Mouse (Mus musculus): ENCODE measurements around the gene Tjp2. TPM values are rescaled to one million over a fixed set of nuclear protein-coding genes. Genes with fewer than 3 reads are reported as not detected.
"Not testable (repeated sequence)": the region's sequence is repeated elsewhere in the genome, so short reads cannot be mapped to it uniquely, and the experiment has no call there.

Gene Tjp2
- polyA plus RNA-seq, 1 experiment from 2014 or later = 30.8 TPM

- 36% methylated on average over 9 of the region's 9 CpGs for WGBS
- Histone ChIP-seq H3K27ac (replicated peaks) (no peak overlapping the region), H3K27me3 (ENCODE audit: low read depth, poor library complexity, severe bottlenecking) (no peaks in the 10 kb centered on the region), H3K36me3 (no peaks in the 10 kb centered on the region), H3K4me1 (peaks cover 14% of the 10 kb centered on the region), H3K4me3 (no peak overlapping the region), H3K9me3 (replicated peaks) (no peaks in the 10 kb centered on the region)
- no peak for DNase-seq (ENCODE audit: low spot score)
Measured at GRCm38 (mm10) chr19:24253657-24254260, 28.9 kb upstream of the Tjp2 start.

GRCm38 (mm10) chr19:24251869-24252268, 27.0 kb upstream of the Tjp2 start:
- H3K4me1 ChIP-seq = peaks cover 14% of the 10 kb centered on the region
- H3K27me3 ChIP-seq (ENCODE audit: low read depth, poor library complexity, severe bottlenecking) = no peaks in the 10 kb centered on the region
- H3K27ac ChIP-seq (replicated peaks) = no peak overlapping the region; the same call in 1 of the 2 replicates
- no peaks in the 10 kb centered on the region for H3K9me3 ChIP-seq (replicated peaks)
- no peaks in the 10 kb centered on the region for H3K36me3 ChIP-seq
- WGBS = 25% methylated on average over 6 of the region's 6 CpGs
- DNase-seq (ENCODE audit: low spot score) = no peak
- no peak overlapping the region for H3K4me3 ChIP-seq

GRCm38 (mm10) chr19:24243340-24243739, 18.5 kb upstream of the Tjp2 start:
- H3K27me3 ChIP-seq (ENCODE audit: low read depth, poor library complexity, severe bottlenecking) = no peaks in the 10 kb centered on the region
- 92% methylated on average over 6 of the region's 6 CpGs for whole genome bisulfite sequencing
- H3K36me3 ChIP-seq = no peaks in the 10 kb centered on the region
- H3K4me1 ChIP-seq = peaks cover 10% of the 10 kb centered on the region
- DNase-seq (ENCODE audit: low spot score) = no peak
- H3K4me3 ChIP-seq = no peak overlapping the region
- H3K9me3 ChIP-seq (replicated peaks) = no peaks in the 10 kb centered on the region
- no peak overlapping the region for H3K27ac ChIP-seq (replicated peaks)

- Histone ChIP-seq H3K4me1 (peaks cover 10% of the 10 kb centered on the region), H3K9me3 (replicated peaks) (no peaks in the 10 kb centered on the region), H3K4me3 (no peak overlapping the region), H3K36me3 (no peaks in the 10 kb centered on the region), H3K27me3 (ENCODE audit: low read depth, poor library complexity, severe bottlenecking) (no peaks in the 10 kb centered on the region), H3K27ac (replicated peaks) (no peak overlapping the region)
- no peak for DNase-seq (ENCODE audit: low spot score)
- WGBS = 45% methylated on average over 14 of the region's 14 CpGs
Measured at GRCm38 (mm10) chr19:24241799-24242546, 17.1 kb upstream of the Tjp2 start.

- peaks cover 10% of the 10 kb centered on the region for H3K4me1 ChIP-seq
- no peak for DNase-seq (ENCODE audit: low spot score)
- H3K27ac ChIP-seq (replicated peaks) = no peak overlapping the region
- H3K36me3 ChIP-seq = no peaks in the 10 kb centered on the region
- no peaks in the 10 kb centered on the region for H3K9me3 ChIP-seq (replicated peaks)
- 91% methylated on average over 8 of the region's 8 CpGs for WGBS
- H3K4me3 ChIP-seq = no peak overlapping the region
- H3K27me3 ChIP-seq (ENCODE audit: low read depth, poor library complexity, severe bottlenecking) = no peaks in the 10 kb centered on the region
Measured at GRCm38 (mm10) chr19:24241271-24241670, 16.4 kb upstream of the Tjp2 start.

- Histone ChIP-seq H3K9me3 (replicated peaks) (no peaks in the 10 kb centered on the region), H3K27me3 (ENCODE audit: low read depth, poor library complexity, severe bottlenecking) (no peaks in the 10 kb centered on the region), H3K36me3 (no peaks in the 10 kb centered on the region), H3K27ac (replicated peaks) (no peak overlapping the region), H3K4me1 (peaks cover 10% of the 10 kb centered on the region), H3K4me3 (no peak overlapping the region)
- WGBS = 81% methylated on average over 4 of the region's 4 CpGs
- DNase-seq (ENCODE audit: low spot score) = no peak
Measured at GRCm38 (mm10) chr19:24238011-24238410, 13.2 kb upstream of the Tjp2 start.

- not testable (repeated sequence) for DNase-seq (ENCODE audit: low spot score); H3K36me3 ChIP-seq; H3K4me1 ChIP-seq; H3K4me3 ChIP-seq; H3K9me3 ChIP-seq (replicated peaks); H3K27ac ChIP-seq (replicated peaks); H3K27me3 ChIP-seq (ENCODE audit: low read depth, poor library complexity, severe bottlenecking)
- WGBS = 89% methylated on average over 1 of the region's 1 CpGs
Measured at GRCm38 (mm10) chr19:24232356-24232755, 7.5 kb upstream of the Tjp2 start.

GRCm38 (mm10) chr19:24225305-24225696, 471 bp upstream of the Tjp2 start:
- WGBS = under 1% methylated on average over 17 of the region's 17 CpGs
- H3K4me1 ChIP-seq = peaks cover 31% of the 10 kb centered on the region
- peak overlapping the region; percentile 62 for H3K4me3 ChIP-seq
- peak overlapping the region; percentile 78; the same call in 1 of the 2 replicates for H3K27ac ChIP-seq (replicated peaks)
- no peaks in the 10 kb centered on the region for H3K9me3 ChIP-seq (replicated peaks)
- peak; percentile 45 for DNase-seq (ENCODE audit: low spot score)
- peaks cover 48% of the 10 kb centered on the region for H3K27me3 ChIP-seq (ENCODE audit: low read depth, poor library complexity, severe bottlenecking)
- H3K36me3 ChIP-seq = no peaks in the 10 kb centered on the region

GRCm38 (mm10) chr19:24223851-24224251, 979 bp downstream of the Tjp2 start:
- WGBS = 11% methylated on average over 11 of the region's 11 CpGs
- H3K4me1 ChIP-seq = peaks cover 43% of the 10 kb centered on the region

GRCm38 (mm10) chr19:24221455-24221854, 3.4 kb downstream of the Tjp2 start:
- H3K9me3 ChIP-seq (replicated peaks) = no peaks in the 10 kb centered on the region
- DNase-seq (ENCODE audit: low spot score) = no peak
- no peak overlapping the region for H3K4me3 ChIP-seq
- peaks cover 51% of the 10 kb centered on the region for H3K4me1 ChIP-seq
- H3K27me3 ChIP-seq (ENCODE audit: low read depth, poor library complexity, severe bottlenecking) = peaks cover 43% of the 10 kb centered on the region
- no peak overlapping the region for H3K27ac ChIP-seq (replicated peaks)
- 87% methylated on average over 4 of the region's 4 CpGs for WGBS
- no peaks in the 10 kb centered on the region for H3K36me3 ChIP-seq

More at GRCm38 (mm10) chr19:24223851-24224251, 979 bp downstream of the Tjp2 start:
- Histone ChIP-seq H3K27ac (replicated peaks) (no peak overlapping the region), H3K36me3 (no peaks in the 10 kb centered on the region), H3K27me3 (ENCODE audit: low read depth, poor library complexity, severe bottlenecking) (peaks cover 48% of the 10 kb centered on the region), H3K9me3 (replicated peaks) (no peaks in the 10 kb centered on the region), H3K4me3 (peak overlapping the region; percentile 62)
- no peak for DNase-seq (ENCODE audit: low spot score)

GRCm38 (mm10) chr19:24220795-24221445, 3.9 kb downstream of the Tjp2 start:
- Histone ChIP-seq H3K4me1 (peaks cover 52% of the 10 kb centered on the region), H3K9me3 (replicated peaks) (no peaks in the 10 kb centered on the region), H3K27me3 (ENCODE audit: low read depth, poor library complexity, severe bottlenecking) (peaks cover 37% of the 10 kb centered on the region), H3K4me3 (no peak overlapping the region), H3K36me3 (no peaks in the 10 kb centered on the region), H3K27ac (replicated peaks) (no peak overlapping the region)
- DNase-seq (ENCODE audit: low spot score) = no peak
- 49% methylated on average over 14 of the region's 14 CpGs for WGBS

- H3K27me3 ChIP-seq (ENCODE audit: low read depth, poor library complexity, severe bottlenecking) = peaks cover 18% of the 10 kb centered on the region
- H3K9me3 ChIP-seq (replicated peaks) = no peaks in the 10 kb centered on the region
- 82% methylated on average over 9 of the region's 9 CpGs for WGBS
- H3K27ac ChIP-seq (replicated peaks) = no peak overlapping the region
- H3K4me3 ChIP-seq = no peak overlapping the region
- H3K4me1 ChIP-seq = peaks cover 36% of the 10 kb centered on the region
- H3K36me3 ChIP-seq = no peaks in the 10 kb centered on the region
- no peak for DNase-seq (ENCODE audit: low spot score)
Measured at GRCm38 (mm10) chr19:24219011-24219410, 5.8 kb downstream of the Tjp2 start.

- H3K27ac ChIP-seq (replicated peaks) = no peak overlapping the region
- no peaks in the 10 kb centered on the region for H3K9me3 ChIP-seq (replicated peaks)
- H3K4me3 ChIP-seq = no peak overlapping the region
- H3K4me1 ChIP-seq = peaks cover 35% of the 10 kb centered on the region
- WGBS = 56% methylated on average over 2 of the region's 2 CpGs
- no peaks in the 10 kb centered on the region for H3K36me3 ChIP-seq
- peaks cover 11% of the 10 kb centered on the region for H3K27me3 ChIP-seq (ENCODE audit: low read depth, poor library complexity, severe bottlenecking)
- DNase-seq (ENCODE audit: low spot score) = no peak
Measured at GRCm38 (mm10) chr19:24218291-24218690, 6.5 kb downstream of the Tjp2 start.

All from midbrain, embryonic 10.5 days (tissue).